Mouse (Mus musculus) limb, embryonic 12.5 days (tissue): ENCODE results near the gene Sox5. TPM values are rescaled to one million over a fixed set of nuclear protein-coding genes. Genes with fewer than 3 reads are reported as not detected.
A peak's percentile ranks its signal among the peaks of the same experiment; 100 is the strongest.

Experiments
- ATAC-seq: fragments of 200-750 bp; cut with Nextera tagmentation; 2 replicates; pipeline ENCODE4 v1.8.0; 2017; ENCODE audit warnings: low read depth, moderate TSS enrichment; ENCODE audit not compliant: insufficient number of reproducible peaks, insufficient read depth, low FRiP score, low TSS enrichment
- H3K27ac ChIP-seq: fragments of 300-500 bp; sonication (generic); 2 replicates; pipeline ENCODE4 v1.5.1; 2016; ENCODE audit warnings: mild to moderate bottlenecking, moderate library complexity
- H3K27me3 ChIP-seq: fragments of 300-500 bp; sonication (generic); 2 replicates; pipeline ENCODE4 v1.6.1; 2016; ENCODE audit warnings: mild to moderate bottlenecking, moderate library complexity
- H3K36me3 ChIP-seq: fragments of 300-500 bp; sonication (generic); 2 replicates; pipeline ENCODE4 v1.6.1; 2016; ENCODE audit warnings: mild to moderate bottlenecking, moderate library complexity
- H3K4me1 ChIP-seq: fragments of 300-500 bp; sonication (generic); replicated peaks from 2 replicates; pipeline ENCODE4 v1.6.1; 2016
- H3K4me2 ChIP-seq: fragments of 300-500 bp; sonication (generic); 2 replicates; pipeline ENCODE4 v1.6.1; 2016; ENCODE audit warnings: mild to moderate bottlenecking, moderate library complexity
- H3K4me3 ChIP-seq: fragments of 300-500 bp; sonication (generic); replicated peaks from 2 replicates; pipeline ENCODE4 v1.5.1; 2016; ENCODE audit warnings: mild to moderate bottlenecking
- H3K9ac ChIP-seq: fragments of 300-500 bp; sonication (generic); replicated peaks from 2 replicates; pipeline ENCODE4 v1.6.1; 2016; ENCODE audit warnings: mild to moderate bottlenecking, moderate library complexity
- H3K9me3 ChIP-seq: fragments of 300-500 bp; sonication (generic); 2 replicates; pipeline ENCODE4 v1.6.1; 2016; ENCODE audit warnings: mild to moderate bottlenecking, moderate library complexity
- WGBS: fragments of 180-500 bp; shearing (Covaris S2); methylation state at CpG from one replicate; pipeline ENCODE4 v1.1.7; 2016; 5-methylcytosine and 5-hydroxymethylcytosine counted together
- polyA plus RNA-seq: library from polyadenylated mRNA; unstranded; fragments of >200 nt; fragmentation: Nextera tagmentation; extraction: Ambion mirVana; gene quantifications from 2 replicates; pipeline ENCODE4 v1.2.1, GENCODE M21; 2016

Gene Sox5
- polyA plus RNA-seq, 1 experiment from 2014 or later = 96.1 TPM

DNA sequence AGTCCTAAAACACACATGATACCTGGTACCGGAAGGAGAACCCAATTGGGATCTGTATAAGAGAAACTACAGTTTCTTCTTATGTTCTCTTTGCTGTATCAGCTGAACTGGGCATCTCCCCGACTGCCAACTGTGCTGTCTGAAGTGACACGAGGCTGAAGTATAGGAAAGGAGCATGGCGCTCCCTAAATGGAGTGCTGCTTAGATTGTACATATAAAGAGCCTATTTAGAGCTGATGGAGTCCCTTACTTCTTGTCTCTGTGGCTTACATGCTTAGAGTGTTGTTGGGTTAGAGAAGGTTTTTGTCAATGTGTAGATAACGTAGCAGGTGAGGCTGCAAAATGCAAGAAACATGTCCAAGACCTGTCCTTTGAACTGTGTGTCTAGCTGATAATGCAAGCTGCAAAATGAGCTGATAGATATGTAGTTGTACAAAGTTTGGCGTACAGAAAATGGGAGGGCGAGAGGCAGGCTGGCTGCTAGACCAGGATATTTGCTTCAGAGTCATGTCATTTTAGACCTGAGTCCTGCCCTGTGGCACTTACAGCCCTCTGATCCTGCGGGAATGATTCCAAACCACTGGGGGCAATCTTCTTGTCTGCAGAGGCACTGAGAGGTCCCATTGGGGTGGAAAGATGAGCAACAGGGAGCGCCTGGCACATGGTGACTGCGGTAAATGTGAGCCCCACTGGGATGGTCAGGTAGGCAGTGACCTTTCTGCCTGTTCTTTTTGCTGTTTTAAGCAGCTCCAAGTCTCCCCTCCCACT lies 937.7 kb downstream of the Sox5 start:
- Histone ChIP-seq H3K4me2 (no peak overlapping the region), H3K36me3 (peaks cover 18% of the 10 kb centered on the region), H3K27me3 (peaks cover 58% of the 10 kb centered on the region), H3K4me3 (no peak overlapping the region), H3K9ac (no peak overlapping the region), H3K4me1 (peaks cover 19% of the 10 kb centered on the region), H3K27ac (no peak overlapping the region), H3K9me3 (no peaks in the 10 kb centered on the region)
- ATAC-seq = no peak
- WGBS = 83% methylated on average over 10 of the region's 10 CpGs

DNA sequence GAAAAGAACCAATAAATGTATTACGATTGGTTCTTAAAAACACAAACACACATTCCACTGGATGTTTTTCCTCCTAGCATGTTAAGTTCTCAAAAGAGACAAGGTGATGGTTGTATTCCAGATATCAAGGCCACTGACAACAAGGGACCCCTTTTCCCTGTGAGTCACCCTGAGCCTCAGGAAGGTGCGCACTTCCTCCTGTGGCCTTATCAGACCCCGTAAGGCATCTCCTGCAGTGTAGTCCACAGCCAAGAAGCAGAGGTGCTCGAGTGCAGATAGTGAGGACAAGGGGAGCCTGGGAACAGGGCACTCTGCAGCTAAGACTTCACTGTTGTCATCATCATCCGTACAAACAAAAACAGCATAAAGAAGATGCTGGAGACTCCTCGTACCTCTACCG lies 939.8 kb downstream of the Sox5 start:
- 90% methylated on average over 7 of the region's 7 CpGs for WGBS

DNA sequence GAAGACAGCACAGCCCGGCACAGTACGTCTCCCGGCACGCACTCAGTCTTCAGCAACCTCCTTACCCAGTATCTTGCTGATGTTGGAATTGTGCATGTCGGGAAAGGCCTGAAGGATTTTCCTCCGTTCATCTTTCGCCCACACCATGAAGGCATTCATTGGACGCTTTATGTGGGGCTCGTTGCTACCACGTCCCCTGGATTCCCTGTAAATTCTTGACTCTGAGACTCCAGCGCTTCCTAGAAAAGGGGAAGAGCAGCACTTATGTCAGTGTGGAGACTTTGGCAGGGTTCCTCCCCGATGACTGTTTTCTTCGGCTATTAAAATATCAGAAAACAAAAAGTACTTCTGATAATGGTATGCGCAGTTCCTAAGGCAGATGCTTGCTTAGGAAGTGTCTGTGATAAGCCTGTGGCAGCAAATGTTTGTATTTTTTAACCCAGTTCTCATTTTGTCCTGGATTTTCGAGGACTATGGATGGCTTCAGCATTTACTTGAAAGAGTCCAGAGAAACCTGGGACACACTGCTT lies 940.6 kb downstream of the Sox5 start:
- WGBS = 88% methylated on average over 15 of the region's 15 CpGs

More for the DNA sequence above, 939.8 kb downstream of the Sox5 start:
- Histone ChIP-seq H3K27ac (no peak overlapping the region), H3K4me1 (peaks cover 34% of the 10 kb centered on the region), H3K9ac (no peak overlapping the region), H3K36me3 (peaks cover 21% of the 10 kb centered on the region), H3K4me2 (no peak overlapping the region), H3K4me3 (no peak overlapping the region), H3K9me3 (no peaks in the 10 kb centered on the region), H3K27me3 (peaks cover 55% of the 10 kb centered on the region)
- no peak for ATAC-seq

DNA sequence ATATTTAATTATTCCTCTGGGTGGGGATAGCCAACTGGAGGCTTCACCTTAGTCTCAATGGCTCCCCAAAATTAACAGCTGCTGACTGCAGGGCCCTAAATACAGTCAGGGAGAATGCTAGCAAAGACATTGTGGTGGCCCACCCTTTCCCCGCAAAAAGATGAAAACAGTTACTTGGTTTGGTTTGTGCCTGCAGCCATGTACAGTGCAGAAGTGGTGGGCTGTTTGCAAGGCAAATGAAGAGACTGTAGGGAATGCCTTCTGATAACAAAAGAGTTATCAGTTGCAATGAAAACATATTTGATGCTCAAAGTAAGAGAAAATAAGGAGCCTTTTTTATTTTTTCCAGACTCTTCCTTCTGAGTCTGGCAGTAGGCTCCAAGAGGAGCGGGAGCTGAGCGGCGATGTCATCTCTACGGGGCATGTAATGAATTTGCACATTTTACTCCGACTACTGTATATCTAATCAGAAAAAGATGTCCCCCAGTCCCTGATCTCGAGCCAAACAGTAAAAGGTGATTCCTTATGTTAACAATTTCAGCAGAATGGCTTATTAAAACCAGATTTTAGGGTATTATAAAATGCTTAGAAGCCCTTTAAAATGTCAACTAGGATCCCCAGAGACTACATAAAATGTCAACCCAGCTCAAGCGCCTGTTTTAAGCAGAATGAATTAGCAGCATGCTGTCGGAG lies 943.2 kb downstream of the Sox5 start:
- Histone ChIP-seq H3K4me1 (peaks cover 37% of the 10 kb centered on the region), H3K27ac (0 out of 2 replicates have a peak overlapping the region, but pooled peaks have one; percentile 59), H3K9me3 (no peaks in the 10 kb centered on the region), H3K4me2 (no peak overlapping the region), H3K27me3 (peaks cover 52% of the 10 kb centered on the region), H3K9ac (no peak overlapping the region), H3K36me3 (peaks cover 33% of the 10 kb centered on the region), H3K4me3 (no peak overlapping the region)
- peak; percentile 31; the same call in 1 of the 2 replicates for ATAC-seq
- 25% methylated on average over 9 of the region's 9 CpGs for WGBS

More for the DNA sequence above, 940.6 kb downstream of the Sox5 start:
- Histone ChIP-seq H3K4me2 (no peak overlapping the region), H3K36me3 (peaks cover 21% of the 10 kb centered on the region), H3K27ac (no peak overlapping the region), H3K4me3 (no peak overlapping the region), H3K4me1 (peaks cover 39% of the 10 kb centered on the region), H3K9ac (no peak overlapping the region), H3K27me3 (peaks cover 57% of the 10 kb centered on the region), H3K9me3 (no peaks in the 10 kb centered on the region)
- no peak for ATAC-seq

DNA sequence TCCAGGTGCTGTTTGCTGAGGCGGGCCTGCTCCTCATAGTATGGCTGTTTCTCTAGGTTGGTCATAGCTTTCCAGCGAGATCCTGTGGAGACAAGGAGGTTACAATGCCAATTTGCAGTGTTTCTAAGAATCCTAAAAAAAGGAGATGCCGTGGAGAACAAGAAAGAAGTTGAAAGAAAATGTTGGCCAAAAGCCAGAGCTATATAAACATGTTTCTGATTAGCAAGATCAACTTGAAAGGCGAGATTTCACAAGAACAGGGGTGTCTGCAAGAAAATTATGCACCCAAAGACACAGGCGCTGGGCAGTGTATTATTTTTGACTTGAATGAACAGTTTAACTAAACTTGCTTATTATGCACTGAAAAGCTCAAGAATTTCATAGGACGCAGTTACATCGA lies 946.4 kb downstream of the Sox5 start:
- H3K4me1 ChIP-seq = peaks cover 45% of the 10 kb centered on the region
- no peak overlapping the region for H3K4me3 ChIP-seq
- H3K9ac ChIP-seq = no peak overlapping the region
- H3K36me3 ChIP-seq = peaks cover 30% of the 10 kb centered on the region
- 69% methylated on average over 7 of the region's 7 CpGs for WGBS
- no peaks in the 10 kb centered on the region for H3K9me3 ChIP-seq
- no peak overlapping the region for H3K27ac ChIP-seq
- peaks cover 30% of the 10 kb centered on the region for H3K27me3 ChIP-seq
- no peak for ATAC-seq
- no peak overlapping the region for H3K4me2 ChIP-seq

DNA sequence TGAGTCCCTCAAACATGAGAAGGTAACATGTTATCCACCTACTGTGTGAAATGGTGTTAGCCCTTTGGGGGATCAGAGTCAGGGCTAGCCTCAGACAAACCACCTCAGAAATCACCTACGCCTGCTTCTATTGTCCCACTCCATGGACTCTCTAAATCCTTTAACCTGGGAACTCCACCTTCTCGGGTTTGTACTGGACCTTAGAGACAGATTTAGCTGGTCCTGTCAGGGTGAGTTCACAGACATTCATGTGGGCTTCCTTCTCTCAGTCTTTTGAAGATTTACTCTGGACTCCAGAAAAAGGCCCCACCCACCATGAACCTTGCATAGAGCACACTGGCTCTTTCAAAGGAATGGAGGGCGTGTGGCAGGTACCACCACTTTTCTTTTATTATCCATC lies 947.8 kb downstream of the Sox5 start:
- WGBS = 94% methylated on average over 3 of the region's 3 CpGs
- H3K9ac ChIP-seq = no peak overlapping the region
- peaks cover 26% of the 10 kb centered on the region for H3K27me3 ChIP-seq
- H3K4me3 ChIP-seq = no peak overlapping the region
- H3K9me3 ChIP-seq = no peaks in the 10 kb centered on the region
- H3K36me3 ChIP-seq = peaks cover 24% of the 10 kb centered on the region
- H3K4me2 ChIP-seq = no peak overlapping the region
- ATAC-seq = no peak
- H3K4me1 ChIP-seq = peaks cover 45% of the 10 kb centered on the region
- H3K27ac ChIP-seq = no peak overlapping the region

DNA sequence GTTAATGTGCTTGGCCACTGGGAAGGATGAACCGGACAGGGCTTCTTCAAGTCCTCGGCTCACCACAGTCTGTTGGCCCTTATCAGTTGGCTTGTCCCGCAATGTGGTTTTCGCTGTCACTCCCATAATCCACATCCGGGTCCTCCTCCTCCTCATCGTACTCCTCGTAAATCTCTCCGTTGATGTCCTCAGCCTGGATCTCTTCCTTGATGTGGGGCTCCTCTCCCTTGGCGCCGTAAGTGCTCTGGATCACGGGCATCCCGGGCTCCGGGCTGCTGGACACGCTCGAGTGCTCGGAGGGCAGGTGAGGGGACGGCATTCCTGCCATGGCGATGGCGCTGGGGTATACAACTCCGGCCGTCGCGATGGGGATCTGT lies 948.6 kb downstream of the Sox5 start:
- Histone ChIP-seq H3K4me3 (no peak overlapping the region), H3K36me3 (peaks cover 22% of the 10 kb centered on the region), H3K27ac (no peak overlapping the region), H3K4me2 (no peak overlapping the region), H3K9ac (no peak overlapping the region), H3K4me1 (peaks cover 39% of the 10 kb centered on the region), H3K9me3 (no peaks in the 10 kb centered on the region), H3K27me3 (peaks cover 26% of the 10 kb centered on the region)
- no peak for ATAC-seq
- 92% methylated on average over 23 of the region's 23 CpGs for WGBS

DNA sequence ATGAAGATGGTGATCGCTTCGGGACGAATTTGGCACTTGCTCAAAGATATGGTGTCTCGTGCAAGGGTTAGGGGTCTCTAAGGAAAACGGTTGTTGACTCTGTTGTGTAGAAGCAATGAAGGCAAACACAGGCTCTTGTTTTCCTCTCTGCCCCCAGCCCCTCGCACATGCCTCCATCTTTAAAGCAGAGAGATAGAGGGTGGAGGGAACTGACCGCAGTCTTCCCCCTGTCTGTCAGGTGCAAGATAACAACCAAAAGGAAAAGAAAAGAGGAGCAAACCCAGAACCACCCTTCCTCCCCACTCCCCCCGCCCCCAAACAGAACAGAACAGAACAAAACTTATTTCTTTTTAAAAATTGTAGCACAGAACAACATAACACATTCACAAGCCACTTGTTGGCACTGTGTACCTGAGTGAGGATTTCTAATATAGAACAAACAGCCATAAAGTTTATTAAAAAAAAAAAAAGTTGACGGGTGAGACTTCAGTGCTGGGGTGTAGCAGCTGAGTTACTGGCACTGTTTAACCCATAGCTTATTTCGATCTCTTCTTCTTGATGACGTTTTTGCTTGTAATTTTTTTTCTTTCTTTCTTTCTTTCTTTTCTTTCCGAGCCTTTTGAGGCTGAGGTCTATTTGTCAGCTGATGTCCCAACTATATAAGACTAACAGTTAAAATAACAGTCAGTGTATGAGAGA lies 949.1 kb downstream of the Sox5 start:
- whole genome bisulfite sequencing = 88% methylated on average over 12 of the region's 12 CpGs
- H3K27me3 ChIP-seq = peaks cover 26% of the 10 kb centered on the region

DNA sequence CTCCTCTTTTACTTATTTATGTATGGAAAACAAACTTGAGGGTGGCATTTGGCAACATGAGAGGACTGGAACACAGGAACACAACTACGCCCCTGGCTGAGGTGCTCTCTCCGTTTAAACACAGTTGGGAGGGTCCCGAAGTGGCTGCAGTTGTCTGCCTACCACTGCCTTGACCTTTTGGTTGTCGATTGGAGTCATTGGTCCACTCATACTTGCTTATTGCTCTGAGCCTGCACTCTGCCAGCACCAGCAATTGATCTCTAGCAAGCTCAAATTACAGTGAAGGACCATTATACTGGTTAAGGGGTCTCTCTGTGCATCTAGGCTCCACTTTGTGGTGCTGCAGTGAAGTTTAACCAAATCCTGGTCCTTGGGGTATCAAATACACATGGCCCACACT lies 950.5 kb downstream of the Sox5 start:
- ATAC-seq = no peak
- H3K9me3 ChIP-seq = no peaks in the 10 kb centered on the region
- WGBS = 65% methylated on average over 4 of the region's 4 CpGs
- H3K9ac ChIP-seq = no peak overlapping the region
- H3K27me3 ChIP-seq = peaks cover 16% of the 10 kb centered on the region
- H3K4me3 ChIP-seq = no peak overlapping the region
- peaks cover 33% of the 10 kb centered on the region for H3K4me1 ChIP-seq
- peaks cover 21% of the 10 kb centered on the region for H3K36me3 ChIP-seq
- H3K27ac ChIP-seq = no peak overlapping the region; the same call in 1 of the 2 replicates
- no peak overlapping the region for H3K4me2 ChIP-seq

More for the DNA sequence above, 949.1 kb downstream of the Sox5 start:
- H3K4me2 ChIP-seq = no peak overlapping the region
- H3K4me3 ChIP-seq = no peak overlapping the region
- H3K9me3 ChIP-seq = no peaks in the 10 kb centered on the region
- no peak overlapping the region for H3K27ac ChIP-seq
- H3K4me1 ChIP-seq = peaks cover 38% of the 10 kb centered on the region
- H3K9ac ChIP-seq = no peak overlapping the region
- no peak for ATAC-seq
- peaks cover 21% of the 10 kb centered on the region for H3K36me3 ChIP-seq

DNA sequence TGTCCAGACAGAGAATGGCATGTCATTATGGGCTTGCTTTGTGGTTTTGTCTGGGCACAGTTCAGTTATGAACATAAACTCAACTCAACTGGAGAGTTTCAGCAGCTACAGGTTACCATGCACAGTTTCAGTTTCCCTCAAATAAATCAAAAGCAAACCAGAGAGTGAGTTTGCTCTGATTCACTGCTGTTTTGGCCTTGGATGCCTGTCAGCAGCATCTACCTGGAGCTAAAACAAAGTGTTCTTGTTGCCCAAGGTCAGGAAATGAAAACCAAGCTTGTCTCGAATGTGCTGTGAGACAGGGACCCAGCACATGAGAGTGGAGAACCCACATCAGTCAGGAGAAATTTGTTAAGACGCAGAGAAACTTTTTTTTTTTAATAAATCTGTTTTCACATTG lies 951.6 kb downstream of the Sox5 start:
- no peak overlapping the region for H3K4me2 ChIP-seq

DNA sequence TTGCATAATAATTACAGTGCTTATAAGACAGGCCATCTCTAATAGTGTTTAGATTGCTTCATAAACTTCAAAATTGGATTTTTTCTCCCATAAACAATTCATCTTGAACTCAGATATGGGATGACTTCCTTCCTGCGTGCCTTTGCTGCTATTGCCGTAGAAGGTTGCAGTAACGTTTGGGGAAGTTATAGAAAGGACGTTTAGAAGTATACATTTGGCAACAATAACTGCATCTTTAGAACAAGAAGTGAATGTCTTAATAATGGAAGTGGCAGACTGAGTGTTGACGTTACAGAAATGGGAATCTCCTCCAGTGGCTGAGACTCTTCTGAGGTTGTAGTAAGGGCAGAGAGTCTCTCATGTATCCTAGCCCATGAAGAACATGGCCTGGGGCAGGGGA lies 955.0 kb downstream of the Sox5 start:
- Histone ChIP-seq H3K4me3 (no peak overlapping the region), H3K27me3 (no peaks in the 10 kb centered on the region), H3K4me1 (peaks cover 24% of the 10 kb centered on the region), H3K4me2 (no peak overlapping the region), H3K36me3 (no peaks in the 10 kb centered on the region), H3K9me3 (no peaks in the 10 kb centered on the region), H3K9ac (no peak overlapping the region), H3K27ac (no peak overlapping the region)
- no peak for ATAC-seq
- 84% methylated on average over 5 of the region's 5 CpGs for WGBS

More for the DNA sequence above, 951.6 kb downstream of the Sox5 start:
- H3K4me3 ChIP-seq = no peak overlapping the region
- H3K9me3 ChIP-seq = no peaks in the 10 kb centered on the region
- peaks cover 25% of the 10 kb centered on the region for H3K4me1 ChIP-seq
- H3K36me3 ChIP-seq = peaks cover 21% of the 10 kb centered on the region
- H3K27ac ChIP-seq = peak overlapping the region; percentile 29; the same call in 1 of the 2 replicates
- ATAC-seq = no peak
- WGBS = 59% methylated on average over 2 of the region's 2 CpGs
- peaks cover 16% of the 10 kb centered on the region for H3K27me3 ChIP-seq
- H3K9ac ChIP-seq = no peak overlapping the region
